Mouse (Mus musculus) gastrocnemius, postnatal 36 days (tissue): ENCODE measurements around the gene Cfi. TPM values are rescaled to one million over a fixed set of nuclear protein-coding genes. Genes with fewer than 3 reads are reported as not detected.
A peak's percentile ranks its signal among the peaks of the same experiment; 100 is the strongest.

ENCODE experiments used
- DNase-seq, 2 experiments: peaks; one replicate each; pipeline ENCODE4 v3.0.0; 2022
- intact Hi-C: fragments of 180-260 bp; cut with DNase I; formaldehyde crosslinking; loops from one replicate; pipeline ENCODE4 v1.15.1; 2025
- total RNA-seq, 2 experiments: library from RNA; stranded (reverse); gene quantifications; 2 replicates each; pipeline ENCODE4 v1.2.3; 2021

Cfi gene
- total RNA-seq, 2 experiments from 2014 or later = 0.31 TPM; not detected in 1

DNA sequence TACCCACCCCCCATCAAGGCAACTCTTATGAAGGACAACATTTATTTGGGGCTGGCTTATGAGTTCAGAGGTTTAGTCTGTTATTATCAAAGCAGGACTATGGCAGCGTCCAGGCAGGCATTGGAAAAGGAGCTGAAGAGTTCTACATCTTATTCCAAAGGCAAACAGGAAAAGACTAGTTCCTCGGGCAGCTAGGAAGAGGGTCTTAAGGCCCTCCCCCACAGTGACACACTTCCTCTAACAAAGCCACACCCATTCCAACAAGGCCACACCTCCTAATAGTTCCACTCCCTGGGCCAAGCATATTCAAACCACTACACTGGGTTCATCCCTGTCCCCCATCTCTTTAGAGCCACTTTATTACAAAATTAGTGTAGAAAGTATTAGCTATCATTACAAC lies 26.9 kb downstream of the Cfi start:
- intact Hi-C loops = no loop called here
- DNase-seq = no peak

DNA sequence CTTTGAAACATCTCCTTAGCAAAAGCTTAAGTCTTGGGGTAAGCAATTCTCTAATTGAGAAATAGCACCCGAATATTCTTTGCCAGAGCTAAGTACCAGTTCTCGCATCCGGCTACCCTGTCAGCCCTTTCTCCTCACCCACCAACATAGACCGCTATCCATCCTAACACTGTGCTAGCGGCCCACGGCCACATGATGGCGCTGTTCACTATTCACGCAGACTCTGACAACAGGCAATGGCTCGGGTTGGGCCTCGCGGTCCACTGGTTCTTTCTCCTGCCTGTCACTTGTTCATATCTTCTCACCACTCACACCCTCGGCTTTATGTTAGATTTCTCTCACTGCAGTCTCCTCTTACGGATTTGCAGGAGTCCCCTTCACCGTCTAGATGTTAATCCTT lies 28.0 kb downstream of the Cfi start:
- intact Hi-C loops = no loop called here
- peak in 1 of 2 experiments; percentile 20 for DNase-seq

DNA sequence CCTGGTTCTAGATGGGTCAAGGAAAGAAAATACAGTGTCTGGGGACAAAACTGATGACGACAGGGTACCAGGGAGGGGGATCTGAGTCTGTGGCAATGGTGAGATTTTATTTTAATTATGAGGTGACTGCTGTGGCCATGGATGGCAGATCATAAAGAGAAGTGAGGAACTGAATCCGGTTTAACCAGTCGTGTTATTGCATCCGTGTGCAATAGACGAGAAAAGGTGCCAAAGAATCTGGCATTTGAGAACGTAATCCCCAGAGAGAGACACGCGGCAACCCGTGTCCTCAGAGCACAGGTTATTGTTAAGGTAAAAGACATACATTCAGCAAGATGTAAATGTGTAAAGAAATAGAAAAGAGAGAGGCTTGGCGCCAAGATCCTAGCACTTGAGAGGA lies 41.6 kb downstream of the Cfi start:
- DNase-seq = no peak
- intact Hi-C loops = loop anchor here (5.0 kb wide), 1 partner anchor 45 kb away; the partner anchor contains the start of gene Gar1

DNA sequence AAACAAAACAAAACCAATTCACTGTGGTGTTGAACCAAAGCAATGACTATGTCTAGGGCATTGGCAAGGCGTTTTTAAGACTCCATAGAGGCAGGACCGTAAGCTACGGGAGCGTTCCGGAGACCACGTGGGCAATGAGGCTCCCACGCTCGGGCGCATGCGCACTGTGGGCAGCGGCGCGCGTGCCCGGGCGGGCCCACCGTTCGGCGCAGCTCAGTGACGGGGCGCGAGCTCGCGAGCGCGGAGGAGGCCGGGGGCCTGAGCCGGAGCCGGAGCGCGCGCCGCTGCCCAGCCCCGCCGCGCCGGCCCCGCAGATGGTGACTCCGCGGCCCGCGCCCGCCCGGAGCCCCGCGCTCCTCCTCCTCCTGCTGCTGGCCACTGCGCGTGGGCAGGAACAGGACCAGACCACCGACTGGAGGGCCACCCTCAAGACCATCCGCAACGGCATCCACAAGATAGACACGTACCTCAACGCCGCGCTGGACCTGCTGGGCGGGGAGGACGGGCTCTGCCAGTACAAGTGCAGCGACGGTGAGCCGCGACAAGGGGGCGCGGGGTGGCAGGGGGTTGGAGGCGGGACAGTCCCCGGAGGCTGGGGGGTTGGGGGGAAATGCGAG lies 42.8 kb downstream of the Cfi start, which contains the start of gene Pla2g12a:
Pla2g12a (plus strand) TSS at position 202 of the 617 bp plus-strand sequence.
- intact Hi-C loops = loop anchor here (5.0 kb wide), 1 partner anchor 46 kb away; the partner anchor contains the start of gene Gar1
- peak; percentile 80 to 85 for DNase-seq

DNA sequence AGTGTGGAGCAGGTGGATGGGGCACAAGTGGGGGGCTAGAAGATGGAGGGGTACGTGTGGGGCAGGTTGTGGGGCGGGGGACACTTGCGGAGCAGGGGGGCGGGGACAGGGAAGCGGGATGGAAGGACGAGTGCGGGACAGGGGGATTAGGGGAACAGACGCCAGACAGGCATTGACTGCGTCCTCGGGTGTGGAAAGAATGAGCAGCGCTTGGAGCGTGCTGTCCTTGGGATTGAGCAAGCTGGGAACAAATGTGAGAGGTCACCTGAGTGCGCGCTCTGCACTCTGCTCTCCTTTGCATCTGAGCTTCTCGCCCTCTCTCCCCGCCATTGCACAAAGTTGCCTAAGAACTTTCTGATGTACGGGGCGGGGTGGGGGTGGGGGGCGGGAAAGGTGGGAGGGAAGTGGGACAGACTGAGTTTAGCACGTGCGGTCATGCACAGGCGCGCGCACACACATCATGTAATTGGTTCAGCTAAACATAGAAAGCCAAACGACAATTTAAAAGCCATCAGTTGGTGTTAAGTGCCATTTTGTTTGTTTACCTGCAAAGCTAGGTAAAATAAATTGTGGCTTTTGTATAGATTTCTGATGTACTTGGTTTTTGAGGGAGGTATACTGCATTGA lies 43.6 kb downstream of the Cfi start:
- no peak for DNase-seq

DNA sequence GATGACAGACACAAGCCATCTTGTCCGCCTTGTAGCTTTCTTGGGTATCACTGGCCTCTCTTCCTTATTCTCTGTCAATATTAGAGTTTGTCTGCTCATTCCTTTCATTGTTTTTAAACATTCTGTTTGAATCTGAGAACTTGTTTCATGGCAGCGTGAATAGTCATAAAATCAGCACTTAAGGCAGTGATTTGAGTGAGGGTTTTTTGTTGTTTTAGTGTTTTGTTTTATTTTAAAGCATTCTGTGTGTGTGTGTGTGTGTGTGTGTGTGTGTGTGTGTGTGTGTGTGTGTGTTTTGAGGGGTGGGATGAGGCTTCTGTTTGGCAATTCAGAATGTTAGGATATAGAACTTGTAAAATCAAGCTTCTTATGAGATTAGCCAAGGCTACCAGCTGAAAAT lies 44.2 kb downstream of the Cfi start:
- intact Hi-C loops = loop anchor here (5.0 kb wide), 1 partner anchor 48 kb away; the partner anchor contains the start of gene Gar1

More for the DNA sequence above, 43.6 kb downstream of the Cfi start:
- intact Hi-C loops = loop anchor here (5.0 kb wide), 1 partner anchor 47 kb away; the partner anchor contains the start of gene Gar1

DNA sequence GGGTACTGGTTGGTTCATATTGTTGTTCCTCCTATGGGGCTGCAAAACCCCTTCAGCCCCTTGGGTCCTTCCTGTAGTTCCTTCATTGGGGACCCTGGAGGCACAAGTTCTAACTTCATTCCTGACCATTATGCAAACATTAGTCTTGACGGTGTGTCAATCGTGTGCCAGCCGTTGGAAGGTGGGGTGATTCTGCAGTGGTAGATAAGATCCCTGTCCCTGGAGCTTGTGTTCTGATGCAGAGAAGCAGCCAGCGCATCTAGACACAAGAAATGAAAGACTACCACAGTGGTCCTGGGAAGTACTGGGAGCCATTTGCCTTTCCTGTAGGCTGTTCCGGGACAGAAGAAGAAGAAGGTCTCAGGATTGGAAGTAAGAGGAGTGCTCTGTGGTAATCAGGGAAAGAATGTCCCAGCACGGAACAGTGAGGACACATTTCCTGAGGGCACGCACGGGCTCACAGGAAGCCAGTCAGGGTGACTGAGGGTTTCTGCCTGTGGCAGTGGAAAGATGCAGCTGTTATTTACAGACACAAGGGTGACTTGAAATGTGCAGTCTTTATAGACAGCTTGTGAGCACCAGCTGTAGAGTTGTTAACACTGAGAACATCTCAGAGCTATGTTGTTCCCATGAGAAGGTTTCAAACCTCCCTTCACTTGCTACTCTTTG lies 45.4 kb downstream of the Cfi start:
- intact Hi-C loops = no loop called here
- DNase-seq = no peak

More for the DNA sequence above, 44.2 kb downstream of the Cfi start:
- DNase-seq = no peak

DNA sequence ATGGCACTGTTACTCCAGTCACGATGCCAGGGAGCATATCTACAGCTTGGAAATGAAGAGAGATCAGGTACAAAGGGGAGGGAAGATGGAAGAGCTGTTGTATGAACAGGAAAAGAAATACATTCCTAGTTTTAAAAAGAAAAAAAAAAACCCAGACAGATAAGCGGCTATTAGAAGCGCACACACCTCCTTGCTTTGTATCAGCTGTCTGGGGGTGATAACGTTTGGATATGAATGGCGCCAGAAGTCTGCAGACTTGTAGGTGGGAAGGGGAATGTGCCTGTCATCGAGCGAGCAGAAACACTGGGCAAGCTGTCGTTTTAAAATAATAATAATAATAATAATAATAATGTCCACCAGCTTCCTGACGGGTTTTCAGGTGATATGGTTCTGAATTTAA lies 49.9 kb downstream of the Cfi start:
- intact Hi-C loops = no loop called here

DNA sequence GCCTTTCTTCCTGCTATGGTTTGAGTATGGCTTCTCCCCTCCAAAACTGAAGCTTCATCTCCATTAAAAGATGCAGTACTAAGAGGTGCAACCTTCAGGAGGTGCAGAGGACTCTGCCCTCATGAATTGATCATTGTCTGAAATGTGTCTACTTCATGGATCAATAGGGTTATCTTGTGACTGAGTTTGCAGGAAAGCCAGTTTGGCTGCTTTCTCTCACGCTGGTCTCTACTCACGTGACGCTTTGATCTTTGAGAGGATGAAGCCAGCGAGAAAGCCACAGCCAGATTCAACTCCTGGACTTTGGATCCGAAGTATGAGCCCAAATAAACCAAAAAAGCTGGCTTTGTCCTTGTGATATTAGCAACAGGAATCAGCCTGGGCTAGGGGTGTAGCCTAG lies 50.7 kb downstream of the Cfi start:
- no peak for DNase-seq
- intact Hi-C loops = no loop called here

More for the DNA sequence above, 49.9 kb downstream of the Cfi start:
- no peak for DNase-seq

DNA sequence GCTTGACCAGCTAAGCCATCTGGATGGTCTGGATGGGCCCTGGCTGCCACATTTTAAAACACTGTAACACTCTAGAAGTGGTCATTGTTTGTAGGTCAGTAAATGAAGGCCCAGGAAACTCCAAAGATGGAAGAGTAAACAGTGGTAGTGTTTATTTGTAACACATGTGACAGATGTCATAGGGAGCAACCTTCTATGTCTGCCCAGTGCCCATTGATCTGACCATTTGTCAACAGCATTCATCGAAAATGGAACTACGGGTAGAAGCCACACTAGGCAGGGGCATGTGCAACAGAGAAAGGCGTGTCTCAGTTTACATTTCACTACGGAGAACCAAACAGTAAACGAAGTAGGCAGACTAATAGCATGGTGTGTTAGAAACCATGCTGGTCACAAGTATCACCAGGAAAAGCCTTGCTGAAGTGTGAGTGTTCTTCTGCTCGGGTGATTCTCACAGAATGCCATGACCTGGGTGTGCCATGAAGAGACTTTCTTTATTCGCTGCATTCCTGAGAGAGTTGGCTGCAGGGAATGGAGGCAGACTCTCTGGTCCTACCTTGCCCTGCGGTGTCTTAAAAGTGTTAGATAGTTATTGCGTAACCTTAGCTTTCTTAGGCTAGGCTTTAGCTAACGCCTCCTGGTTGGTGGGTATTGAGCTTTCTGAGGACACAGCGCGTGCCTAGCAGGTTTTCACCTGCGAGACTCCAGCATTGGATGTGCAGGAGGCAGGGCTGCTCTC lies 52.3 kb downstream of the Cfi start:
- intact Hi-C loops = no loop called here
- no peak for DNase-seq

DNA sequence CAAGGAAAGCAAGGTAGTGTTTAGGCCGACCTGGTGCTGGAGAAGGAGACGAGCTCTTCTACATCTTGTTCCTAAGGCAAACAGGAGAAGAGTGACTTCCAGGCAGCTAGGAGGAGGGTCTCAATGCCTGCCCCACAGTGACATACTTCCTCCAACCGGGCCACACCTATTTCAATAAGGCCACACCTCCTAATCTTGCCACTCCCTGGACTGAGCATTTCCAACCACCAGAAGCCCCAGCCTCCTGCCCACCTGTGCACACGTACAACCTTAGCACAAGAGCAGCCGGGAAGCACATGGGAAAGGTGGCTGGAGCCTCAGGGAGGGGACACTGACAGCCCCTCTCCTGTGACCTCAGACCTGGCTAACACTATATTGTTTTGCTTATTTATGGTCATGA lies 56.3 kb downstream of the Cfi start:
- intact Hi-C loops = no loop called here

DNA sequence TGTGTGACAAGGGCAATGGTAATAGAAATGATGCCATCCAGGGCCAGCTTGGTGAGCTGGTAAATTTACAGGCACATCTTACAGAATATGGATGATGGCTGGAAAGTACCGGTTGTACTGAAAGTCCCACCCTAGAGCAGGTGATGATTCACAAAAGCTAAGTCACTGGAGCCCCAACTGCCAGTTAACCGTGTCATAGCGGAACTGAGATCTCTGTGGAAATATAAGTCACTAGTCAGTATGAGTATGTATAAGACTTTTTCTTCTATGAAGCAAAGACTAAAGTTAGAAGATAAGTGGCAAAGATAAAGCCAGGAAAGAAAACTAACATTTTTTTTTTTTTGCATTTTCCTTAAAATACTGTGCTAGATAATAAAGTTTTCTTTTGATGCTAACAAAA lies 57.5 kb downstream of the Cfi start:
- DNase-seq = no peak
- intact Hi-C loops = no loop called here

More for the DNA sequence above, 56.3 kb downstream of the Cfi start:
- no peak for DNase-seq

DNA sequence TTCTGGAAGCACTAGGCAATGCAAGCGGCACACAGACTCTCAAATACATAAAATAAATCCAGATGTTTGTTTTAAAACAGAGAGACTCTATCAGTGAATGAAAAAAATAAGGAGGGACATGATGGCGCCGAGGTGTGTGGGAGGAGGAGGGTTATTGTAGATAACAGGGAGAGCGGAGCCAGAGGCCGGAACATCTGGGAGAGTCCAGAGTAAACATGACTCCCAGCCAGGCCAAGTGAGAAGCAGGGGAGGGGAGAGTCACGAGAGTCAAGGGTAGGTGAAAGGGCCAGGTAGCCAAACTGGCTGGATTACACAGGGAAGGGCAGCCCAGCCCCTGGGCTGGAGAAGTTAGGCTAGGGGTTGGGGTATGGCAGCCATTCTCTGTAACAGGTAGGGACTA lies 60.9 kb downstream of the Cfi start:
- DNase-seq = no peak

DNA sequence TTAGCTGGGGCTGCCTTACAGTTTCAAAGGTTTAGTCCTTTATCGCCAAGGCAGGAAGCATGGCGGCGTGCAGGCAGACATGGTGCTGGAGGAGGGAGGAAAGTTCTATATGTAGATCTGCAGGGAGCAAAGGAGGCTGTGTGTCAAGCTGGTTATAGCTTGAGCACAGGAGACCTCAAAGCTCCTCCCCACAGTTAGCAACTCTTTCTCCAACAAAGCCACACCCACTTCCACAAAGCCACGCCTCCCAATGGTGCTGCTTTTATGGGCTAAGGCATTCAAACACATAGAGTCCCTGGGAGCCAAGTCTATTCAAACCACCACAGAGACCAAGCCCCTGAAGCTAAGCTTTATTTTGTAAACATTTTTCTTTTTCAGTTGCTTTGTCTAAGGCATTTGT lies 63.2 kb downstream of the Cfi start:
- no peak for DNase-seq
- intact Hi-C loops = no loop called here

More for the DNA sequence above, 60.9 kb downstream of the Cfi start:
- intact Hi-C loops = no loop called here

DNA sequence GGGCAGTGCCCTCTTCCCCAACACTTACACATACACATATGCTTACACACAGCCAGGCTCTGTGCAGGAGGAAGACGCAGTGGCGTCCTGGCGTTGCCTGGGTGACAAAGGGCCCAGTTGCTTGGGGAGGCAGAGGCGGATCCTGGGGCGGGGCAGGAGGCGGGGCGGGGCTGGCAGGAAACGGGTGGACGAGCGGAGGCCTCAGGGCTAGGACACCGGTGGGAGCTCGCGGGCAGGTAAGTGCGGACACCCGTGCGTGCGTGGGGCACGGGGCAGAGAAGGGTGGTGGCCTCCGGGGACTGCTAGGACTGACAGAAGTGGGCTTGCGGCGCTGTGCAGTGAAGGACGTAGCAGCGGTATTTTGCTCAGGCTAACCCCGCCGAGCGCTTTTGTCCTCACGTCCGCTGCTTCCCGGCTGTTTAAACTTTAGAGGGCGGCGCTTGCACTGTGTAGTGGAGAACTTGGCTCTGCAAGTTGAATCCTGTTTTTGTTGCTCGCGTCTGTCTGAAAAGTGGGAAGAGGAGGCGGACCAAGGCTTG lies 65.7 kb downstream of the Cfi start, which contains the start of gene Casp6:
Casp6 (plus strand) TSS at position 155 of the 539 bp plus-strand sequence.
- intact Hi-C loops = no loop called here
- DNase-seq = peak; percentile 69 to 71

DNA sequence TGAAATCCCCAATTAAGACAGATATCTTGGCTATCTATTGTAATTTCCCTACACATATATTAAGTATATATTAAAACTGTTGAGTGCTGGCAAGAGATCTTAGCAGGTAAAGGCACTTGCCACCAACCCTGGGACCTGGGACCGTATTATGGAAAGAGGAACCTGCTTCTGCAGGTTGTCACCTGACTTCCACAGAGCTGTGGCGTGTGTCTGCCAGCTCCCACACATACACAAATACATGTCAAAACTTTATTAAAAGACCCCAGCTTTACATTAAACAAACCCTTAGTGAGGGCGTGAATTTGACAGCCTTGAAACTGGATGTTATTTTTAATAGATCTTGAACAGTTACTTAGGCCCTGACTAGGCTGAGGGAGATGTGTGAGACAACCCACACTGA lies 67.7 kb downstream of the Cfi start:
- intact Hi-C loops = no loop called here
- DNase-seq = no peak

DNA sequence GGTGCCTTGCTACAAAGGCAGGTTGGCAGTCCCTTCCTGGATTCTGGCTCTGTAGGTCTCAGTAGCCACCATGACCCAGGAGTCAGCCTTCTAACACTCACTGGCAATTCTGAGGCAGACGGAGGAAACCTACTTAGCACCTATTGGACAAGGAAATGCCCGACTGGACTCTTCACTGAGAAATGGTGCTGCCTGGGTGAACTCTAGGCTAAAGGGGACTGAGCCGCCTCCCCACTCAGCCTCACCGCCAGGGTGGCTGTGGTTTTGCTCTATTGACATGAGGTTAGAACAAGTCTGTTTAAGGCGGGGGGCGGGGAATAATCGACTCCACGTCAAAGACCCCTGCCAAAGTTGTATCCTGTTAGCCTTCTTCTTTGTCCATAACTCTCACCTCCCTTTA lies 68.2 kb downstream of the Cfi start:
- DNase-seq = no peak
- intact Hi-C loops = no loop called here

DNA sequence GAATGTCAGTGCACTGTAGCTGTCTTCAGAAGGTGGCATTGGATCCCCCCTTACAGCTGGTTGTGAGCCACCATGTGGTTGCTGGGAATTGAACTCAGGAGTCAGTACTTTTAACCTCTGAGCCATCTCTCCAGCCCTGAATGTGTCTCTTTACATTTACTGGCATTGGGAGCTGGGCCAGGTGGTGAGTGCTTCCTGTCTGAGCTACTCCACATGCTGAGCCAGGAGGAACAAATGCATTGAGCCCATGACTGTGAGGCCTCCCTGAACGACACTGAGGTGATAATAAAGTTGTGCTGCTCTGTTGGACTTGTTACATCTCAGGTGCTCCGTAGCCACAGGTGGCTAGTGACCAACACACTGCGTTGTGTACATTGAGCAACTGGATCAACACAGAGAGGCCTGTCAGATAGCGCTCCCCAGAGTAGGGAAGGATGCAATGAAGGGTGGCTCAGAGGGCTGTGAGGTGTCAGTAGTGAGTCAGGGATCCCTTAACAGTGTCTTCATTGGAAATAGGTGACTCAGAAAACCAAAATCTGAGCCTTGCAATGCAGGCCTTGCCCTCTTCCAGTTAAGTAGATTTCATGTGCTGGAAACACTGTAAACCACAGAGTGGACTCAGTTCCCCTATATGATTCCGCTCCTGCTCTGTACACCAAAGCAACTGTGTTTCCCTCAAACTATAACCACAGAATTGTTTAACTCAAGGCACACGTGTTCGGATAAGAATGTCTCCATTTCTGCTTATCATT lies 68.9 kb downstream of the Cfi start:
- no peak for DNase-seq
- intact Hi-C loops = no loop called here

DNA sequence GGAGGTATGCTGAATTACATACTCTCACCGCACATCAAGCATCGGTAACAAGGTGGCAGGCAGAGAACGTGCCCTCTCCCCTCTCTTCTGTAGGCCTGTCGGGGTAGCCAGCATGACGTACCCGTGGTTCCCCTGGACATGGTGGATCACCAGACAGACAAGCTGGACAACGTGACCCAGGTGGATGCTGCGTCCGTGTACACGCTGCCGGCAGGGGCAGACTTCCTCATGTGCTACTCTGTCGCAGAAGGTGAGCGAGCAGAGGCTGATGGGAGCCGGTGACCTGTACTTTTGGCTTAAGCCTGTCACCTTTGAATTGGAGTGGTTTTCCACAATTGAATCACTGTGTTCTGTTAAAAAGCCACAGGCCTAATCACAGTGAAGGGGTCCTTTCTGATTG lies 76.3 kb downstream of the Cfi start:
- intact Hi-C loops = no loop called here
- DNase-seq = no peak

DNA sequence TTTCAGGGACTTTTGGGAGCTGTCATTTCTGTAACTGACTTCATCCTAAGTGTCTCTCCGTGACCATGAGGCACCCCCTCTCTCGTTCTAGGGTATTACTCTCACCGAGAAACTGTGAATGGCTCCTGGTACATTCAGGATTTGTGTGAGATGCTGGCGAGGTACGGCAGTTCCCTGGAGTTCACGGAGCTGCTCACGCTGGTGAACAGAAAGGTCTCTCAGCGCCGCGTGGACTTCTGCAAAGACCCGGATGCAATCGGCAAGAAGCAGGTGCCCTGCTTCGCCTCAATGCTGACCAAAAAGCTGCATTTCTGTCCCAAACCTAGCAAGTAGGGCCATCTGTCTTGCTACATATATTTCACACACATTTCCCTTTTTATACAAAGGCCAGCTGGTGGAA lies 77.6 kb downstream of the Cfi start:
- no peak for DNase-seq
- intact Hi-C loops = no loop called here
